Mouse (Mus musculus) CH12.LX (cell line): ENCODE results near the gene Rpl37a. TPM values are rescaled to one million over a fixed set of nuclear protein-coding genes. Genes with fewer than 3 reads are reported as not detected.

Experiments
- DNase-seq: peaks from one replicate; pipeline ENCODE4 v3.0.0-alpha.2; 2013; ENCODE audit errors: extremely low read depth
- H3K27ac ChIP-seq: 2 replicates; pipeline ENCODE4 v1.5.1; 2012; ENCODE audit warnings: low read depth, mild to moderate bottlenecking, control low read depth, moderate library complexity; ENCODE audit not compliant: insufficient read depth
- H3K27me3 ChIP-seq: replicated peaks from 2 replicates; pipeline ENCODE3; 2012; ENCODE audit warnings: inconsistent platforms
- H3K36me3 ChIP-seq, 2 experiments: replicated peaks in 1 of 2; 2 replicates each; pipeline versions ENCODE3 to v1.6.1; 2012; ENCODE audit warnings: inconsistent platforms in 1 of 2, low read length in 1 of 2, mild to moderate bottlenecking in 1 of 2, mixed read lengths in 1 of 2, moderate library complexity in 1 of 2; ENCODE audit not compliant: control insufficient read depth in 1 of 2, insufficient read depth in 1 of 2
- H3K4me1 ChIP-seq, 2 experiments: 2 replicates each; pipeline ENCODE4 v1.6.1; 2012; ENCODE audit warnings: inconsistent platforms in 1 of 2, moderate library complexity in 1 of 2; ENCODE audit not compliant: insufficient read depth in 2 of 2, control insufficient read depth in 1 of 2
- H3K4me2 ChIP-seq: 2 replicates; pipeline ENCODE4 v1.6.1; 2012; ENCODE audit warnings: low read depth, mild to moderate bottlenecking, control low read depth; ENCODE audit not compliant: poor library complexity, insufficient read depth, severe bottlenecking
- H3K4me3 ChIP-seq, 3 experiments: fragments of 150-350 bp in 1 of 3; sonication (generic) in 1 of 3; replicated peaks in 1 of 3; 2 replicates each; pipeline versions ENCODE3 to v1.5.1; 2011 to 2012; ENCODE audit warnings: low read depth in 2 of 3, low read length in 2 of 3, mild to moderate bottlenecking in 2 of 3, moderate library complexity in 2 of 3, control low read depth in 1 of 3, improper control_type of control experiment in 1 of 3, inconsistent platforms in 1 of 3, mixed read lengths in 1 of 3; ENCODE audit not compliant: poor library complexity in 1 of 3
- H3K79me2 ChIP-seq: replicated peaks from 2 replicates; pipeline ENCODE4 v1.6.1; 2012; ENCODE audit warnings: mild to moderate bottlenecking, moderate library complexity; ENCODE audit not compliant: control insufficient read depth, poor library complexity, insufficient read depth, severe bottlenecking; ENCODE audit errors: extremely low read depth
- H3K9ac ChIP-seq: 2 replicates; pipeline ENCODE4 v1.6.1; 2012; ENCODE audit warnings: low read depth, mild to moderate bottlenecking, control low read depth, moderate library complexity; ENCODE audit not compliant: insufficient read depth
- H3K9me3 ChIP-seq: replicated peaks from 2 replicates; pipeline ENCODE3; 2012; ENCODE audit warnings: low read length, inconsistent platforms, mixed read lengths
- BHLHE40 ChIP-seq: IDR thresholded peaks from 2 replicates; pipeline ENCODE4 v1.6.1; 2011; ENCODE audit warnings: mild to moderate bottlenecking, low read depth, low read length, improper control_type of control experiment
- CHD1 ChIP-seq: IDR thresholded peaks from 2 replicates; pipeline ENCODE4 v1.6.1; 2012; ENCODE audit warnings: low read depth, low read length, improper control_type of control experiment, inconsistent platforms
- CHD2 ChIP-seq: IDR thresholded peaks from 2 replicates; pipeline ENCODE4 v1.6.1; 2011; ENCODE audit warnings: low read length, improper control_type of control experiment
- E2F4 ChIP-seq: IDR thresholded peaks from 2 replicates; pipeline ENCODE4 v1.6.1; 2011; ENCODE audit warnings: low read depth, low read length, improper control_type of control experiment; ENCODE audit not compliant: insufficient replicate concordance
- ELF1 ChIP-seq: IDR thresholded peaks from 2 replicates; pipeline ENCODE4 v1.6.1; 2014; ENCODE audit warnings: low read depth, mild to moderate bottlenecking, inconsistent platforms, low read length, improper control_type of control experiment
- EP300 ChIP-seq: IDR thresholded peaks from 2 replicates; pipeline ENCODE4 v1.6.1; 2011; ENCODE audit warnings: low read length, improper control_type of control experiment
- IRF4 ChIP-seq: IDR thresholded peaks from 2 replicates; pipeline ENCODE4 v1.6.1; 2014; ENCODE audit warnings: low read depth, mild to moderate bottlenecking, inconsistent platforms, low read length, improper control_type of control experiment
- MAFK ChIP-seq: IDR thresholded peaks from 2 replicates; pipeline ENCODE4 v1.6.1; 2011; ENCODE audit warnings: low read length, improper control_type of control experiment; ENCODE audit not compliant: insufficient replicate concordance
- MAX ChIP-seq: IDR thresholded peaks from 2 replicates; pipeline ENCODE4 v1.6.1; 2011; ENCODE audit warnings: low read length, improper control_type of control experiment
- MAZ ChIP-seq: IDR thresholded peaks from 2 replicates; pipeline ENCODE4 v1.6.1; 2012; ENCODE audit warnings: low read depth, mild to moderate bottlenecking, inconsistent platforms, low read length, improper control_type of control experiment, moderate library complexity
- NELFE ChIP-seq: IDR thresholded peaks from 2 replicates; pipeline ENCODE4 v1.6.1; 2011; ENCODE audit warnings: low read depth, low read length, improper control_type of control experiment
- PAX5 ChIP-seq: IDR thresholded peaks from 2 replicates; pipeline ENCODE4 v1.6.1; 2012; ENCODE audit warnings: low read length, inconsistent platforms, mixed read lengths
- POLR2AphosphoS2 ChIP-seq: IDR thresholded peaks from 2 replicates; pipeline ENCODE4 v1.6.1; 2011; ENCODE audit warnings: low read depth, low read length, improper control_type of control experiment
- RAD21 ChIP-seq: IDR thresholded peaks from 2 replicates; pipeline ENCODE4 v1.6.1; 2011; ENCODE audit warnings: low read depth, mild to moderate bottlenecking, low read length, improper control_type of control experiment, moderate library complexity
- RCOR1 ChIP-seq: conservative IDR thresholded peaks from 2 replicates; pipeline ENCODE4 v1.6.1; 2012; ENCODE audit warnings: low read depth, mild to moderate bottlenecking, inconsistent platforms, low read length, improper control_type of control experiment
- SMC3 ChIP-seq: IDR thresholded peaks from 2 replicates; pipeline ENCODE4 v1.6.1; 2011; ENCODE audit warnings: low read depth, low read length, improper control_type of control experiment
- TCF12 ChIP-seq: IDR thresholded peaks from 2 replicates; pipeline ENCODE4 v1.6.1; 2014; ENCODE audit warnings: low read depth, mild to moderate bottlenecking, inconsistent platforms, low read length, improper control_type of control experiment
- ZKSCAN1 ChIP-seq: IDR thresholded peaks from 2 replicates; pipeline ENCODE4 v1.6.1; 2012; ENCODE audit warnings: low read depth, inconsistent platforms, low read length, improper control_type of control experiment, borderline replicate concordance
- ZMIZ1 ChIP-seq: IDR thresholded peaks from 2 replicates; pipeline ENCODE4 v1.6.1; 2012; ENCODE audit warnings: low read depth, mild to moderate bottlenecking, inconsistent platforms, low read length, improper control_type of control experiment
- dilution Hi-C: fragments of 300-500 bp; cut with MboI; formaldehyde crosslinking; loops from 2 replicates; pipeline ENCODE4 v1.14.3; 2020; ENCODE audit warnings: low sequenced_read_pairs; ENCODE audit not compliant: extremely low pct_unique_long_range_greater_than_20kb, extremely low pct_ligation_motif_present
- in situ Hi-C: fragments of 300-500 bp; cut with MboI; formaldehyde crosslinking; loops from 3 replicates; pipeline ENCODE4 v1.14.3; 2019; ENCODE audit warnings: low sequenced_read_pairs, low pct_ligation_motif_present, low pct_unique_long_range_greater_than_20kb, mixed read lengths
- polyA plus RNA-seq: library from polyadenylated mRNA; unstranded; fragments of >175 nt; gene quantifications from 2 replicates; pipeline ENCODE4 v1.2.1, GENCODE M21; 2012; ENCODE audit warnings: low read depth; ENCODE audit not compliant: insufficient read length
- total RNA-seq, 2 experiments: library from RNA; depleted of rRNA; stranded (reverse); fragments of 300-350 nt in 1 of 2; fragments of >200 nt in 1 of 2; gene quantifications; 2 replicates each; pipeline ENCODE4 v1.2.3; 2012 to 2014

The Rpl37a gene
- total and polyA plus RNA-seq, 3 experiments, result 1,419 to 2,433 (median 1,462) TPM

DNA sequence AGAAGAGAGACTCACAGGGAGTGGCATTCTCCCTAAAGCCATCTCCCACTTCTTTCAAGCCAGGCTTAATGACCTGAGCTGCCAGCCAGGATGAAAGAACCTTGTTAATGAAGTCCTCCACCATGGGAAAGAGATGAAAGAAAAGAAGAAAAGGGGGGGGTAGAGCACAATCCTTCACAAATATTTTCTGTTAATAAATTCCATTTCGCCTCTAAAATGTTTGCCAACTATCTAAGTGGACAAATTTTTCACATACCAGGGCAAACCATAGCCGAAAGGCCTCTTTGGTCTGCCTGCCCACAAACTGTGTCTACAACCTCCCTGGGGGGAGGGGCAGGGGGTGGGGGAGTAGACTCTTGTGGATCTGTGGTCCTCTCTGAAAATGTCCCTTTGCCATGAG, 44.7 kb downstream of the Rpl37a start:
- Histone ChIP-seq H3K79me2 (no peaks in the 10 kb centered on the region), H3K9ac (peak overlapping the region; percentile 32; the same call in 1 of the 2 replicates)
- in situ Hi-C loops, result loop anchor here (5.0 kb wide), 1 partner anchor 36 kb away; no protein-coding TSS in a partner anchor
- TF ChIP-seq RCOR1, result no peak
- TF ChIP-seq ZKSCAN1, result no peak
- TF ChIP-seq IRF4, result no peak
- TF ChIP-seq CHD1, result no peak
- TF ChIP-seq CHD2, result peak; percentile 23; the same call in 1 of the 2 replicates
- TF ChIP-seq, all 38 proteins: peak for 1
- peak overlapping the region; percentile 82 for H3K4me2 ChIP-seq
- H3K36me3 ChIP-seq, result no peaks in the 10 kb centered on the region
- no peak for DNase-seq
- peaks cover 25 to 41% of the 10 kb centered on the region in 2 experiments for H3K4me1 ChIP-seq
- H3K4me3 ChIP-seq, result no peak overlapping the region
- no peak overlapping the region for H3K27ac ChIP-seq
- no peaks in the 10 kb centered on the region for H3K9me3 ChIP-seq
- H3K27me3 ChIP-seq, result peaks cover 3% of the 10 kb centered on the region
- dilution Hi-C loops, result no loop called here

- H3K27ac ChIP-seq, result no peak overlapping the region
- no peak overlapping the region for H3K4me3 ChIP-seq
- no peaks in the 10 kb centered on the region for H3K79me2 ChIP-seq
- no peaks in the 10 kb centered on the region for H3K27me3 ChIP-seq
- no peak for DNase-seq
- dilution Hi-C loops (no loop called here), in situ Hi-C loops (loop anchor here (5.0 kb wide), 1 partner anchor 33 kb away; no protein-coding TSS in a partner anchor)
- TF ChIP-seq ZKSCAN1 (no peak), NELFE (no peak), POLR2AphosphoS2 (no peak), RCOR1 (no peak), MAFK (no peak), IRF4 (no peak), MAZ (no peak), EP300 (no peak), SMC3 (no peak), ZMIZ1 (no peak), BHLHE40 (no peak), MAX (no peak), RAD21 (no peak), ELF1 (no peak), E2F4 (no peak), PAX5 (no peak), TCF12 (no peak)
- H3K9ac ChIP-seq, result no peak overlapping the region
- peaks cover 11 to 19% of the 10 kb centered on the region in 2 experiments; a peak in 3 of 4 replicates for H3K4me1 ChIP-seq
- H3K9me3 ChIP-seq, result no peaks in the 10 kb centered on the region
- H3K4me2 ChIP-seq, result no peak overlapping the region
- H3K36me3 ChIP-seq, result no peaks in the 10 kb centered on the region
Observed at GRCm38 (mm10) chr1:72759758-72760157, 48.7 kb downstream of the Rpl37a start.

Other genes starting within 250 kb of the Rpl37a start
- 0.04 TPM in 1 of 2 replicates, not detected in the other for gene March4, start 174.4 kb upstream of the Rpl37a start, total RNA-seq (2012; rRNA removed)
- 0.04 TPM in 1 of 2 replicates, not detected in the other for gene March4, start 174.4 kb upstream of the Rpl37a start, total RNA-seq (2014; rRNA removed)
- 0.07 TPM in 1 of 2 replicates, not detected in the other for gene March4, start 174.4 kb upstream of the Rpl37a start, polyA plus RNA-seq
- 43.1 and 54.2 TPM in 2 replicates for gene Smarcal1, start 128.0 kb upstream of the Rpl37a start, total RNA-seq (2012; rRNA removed)
- gene Smarcal1, start 128.0 kb upstream of the Rpl37a start, total RNA-seq (2014; rRNA removed), result 25.2 and 27.3 TPM in 2 replicates
- gene Smarcal1, start 128.0 kb upstream of the Rpl37a start, polyA plus RNA-seq, result 34.9 and 36.5 TPM in 2 replicates
- gene Ankar, start 10.7 kb upstream of the Rpl37a start, total RNA-seq (2012; rRNA removed), result not detected in 2 replicates
- gene Ankar, start 10.7 kb upstream of the Rpl37a start, total RNA-seq (2014; rRNA removed), result not detected in 2 replicates
- gene Ankar, start 10.7 kb upstream of the Rpl37a start, polyA plus RNA-seq, result not detected in 2 replicates
- 386 and 662 TPM in 2 replicates for gene Igfbp2, start 113.2 kb downstream of the Rpl37a start, total RNA-seq (2012; rRNA removed)
- 264 and 294 TPM in 2 replicates for gene Igfbp2, start 113.2 kb downstream of the Rpl37a start, total RNA-seq (2014; rRNA removed)
- gene Igfbp2, start 113.2 kb downstream of the Rpl37a start, polyA plus RNA-seq, result 350 and 355 TPM in 2 replicates
- 0.04 and 0.08 TPM in 2 replicates for gene Igfbp5, start 163.6 kb downstream of the Rpl37a start, total RNA-seq (2012; rRNA removed)
- not detected in 2 replicates for gene Igfbp5, start 163.6 kb downstream of the Rpl37a start, total RNA-seq (2014; rRNA removed)
- 0.09 and 0.14 TPM in 2 replicates for gene Igfbp5, start 163.6 kb downstream of the Rpl37a start, polyA plus RNA-seq